9 mouse cellular contexts compared by ENCODE assay signal in the genomic region with DNA sequence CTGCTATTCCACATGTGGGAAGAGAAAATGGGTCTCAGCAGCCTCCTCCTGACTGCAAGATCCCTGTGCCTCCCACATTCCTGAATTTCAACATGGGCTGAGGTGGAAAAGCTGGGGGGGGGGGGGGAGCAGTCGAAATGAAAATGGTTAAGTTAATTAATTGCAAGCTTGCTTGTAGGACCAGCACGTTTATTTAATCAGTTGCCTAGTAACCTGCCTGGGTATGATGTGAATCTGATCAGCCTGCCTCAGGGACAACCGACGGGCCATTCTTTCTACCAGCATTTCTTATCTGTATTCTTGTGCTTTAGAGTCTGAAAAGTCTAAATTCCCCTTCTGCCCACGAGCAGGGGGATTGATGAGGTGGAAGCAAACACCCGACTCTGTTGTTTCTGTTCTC.
DNase-seq lines count a peak whose midpoint lies in the region; ATAC-seq lines count a peak whose summit lies in the region.
"Had no signal": no experiment of that assay in that cellular context is flagged by ENCODE, and none has a peak within 500 bp of the region (broad histone marks: within the 10 kb centered on the region; RNA-seq: fewer than 3 reads in every experiment).

No protein-coding gene starts in this region.

- peak; percentile 14 for DNase-seq in kidney, adult 18-20 months
- DNase-seq in kidney, postnatal 10 days: no peak
- no peak for DNase-seq in layer of hippocampus, adult 8-10 months (ENCODE audit: low spot score in 2 of 2)
- no peak for DNase-seq in left cerebral cortex, adult 8-10 months (ENCODE audit: low spot score in 2 of 2)

- WGBS in forebrain, embryonic 12.5 days: 2% methylated on average over 6 of the region's 6 CpGs
- WGBS in kidney, embryonic 16.5 days: 10% methylated on average over 6 of the region's 6 CpGs
- WGBS in neural tube, embryonic 12.5 days: 15% methylated on average over 6 of the region's 6 CpGs

- H3K9ac ChIP-seq in forebrain, embryonic 12.5 days: no peak overlapping the region
- H3K9ac ChIP-seq in kidney, embryonic 16.5 days (replicated peaks; ENCODE audit: low read length): no peak overlapping the region
- no peak overlapping the region for H3K9ac ChIP-seq in neural tube, embryonic 12.5 days

- H3K36me3 ChIP-seq in forebrain, embryonic 12.5 days (replicated peaks): no peaks in the 10 kb centered on the region
- no peaks in the 10 kb centered on the region for H3K36me3 ChIP-seq in kidney, embryonic 16.5 days (ENCODE audit: insufficient read depth, low read length)
- H3K36me3 ChIP-seq in neural tube, embryonic 12.5 days: no peaks in the 10 kb centered on the region

- ATAC-seq in forebrain, embryonic 12.5 days (ENCODE audit: low FRiP score): no peak; the same call in 1 of the 2 replicates
- peak; percentile 51; the same call in 1 of the 2 replicates for ATAC-seq in kidney, embryonic 16.5 days (ENCODE audit: low FRiP score, low TSS enrichment)
- ATAC-seq in neural tube, embryonic 12.5 days (ENCODE audit: low FRiP score, low read depth): no peak
- ATAC-seq in cerebellum, adult (ENCODE audit: insufficient number of reproducible peaks, low FRiP score, low TSS enrichment): no peak

- no peak overlapping the region for H3K4me3 ChIP-seq in forebrain, embryonic 12.5 days (replicated peaks)
- H3K4me3 ChIP-seq in kidney, embryonic 16.5 days (ENCODE audit: low read length): no peak overlapping the region
- no peak overlapping the region for H3K4me3 ChIP-seq in neural tube, embryonic 12.5 days
- H3K4me3 ChIP-seq: erythroblast, embryonic 14.5 days had no signal

- no peak overlapping the region; the same call in 1 of the 2 replicates for H3K27ac ChIP-seq in forebrain, embryonic 12.5 days
- H3K27ac ChIP-seq in kidney, embryonic 16.5 days (ENCODE audit: low read length): 0 out of 2 replicates have a peak overlapping the region, but pooled peaks have one; percentile 2
- H3K27ac ChIP-seq in neural tube, embryonic 12.5 days: no peak overlapping the region

- H3K4me1 ChIP-seq in forebrain, embryonic 12.5 days: peaks cover 21% of the 10 kb centered on the region
- peaks cover 24% of the 10 kb centered on the region for H3K4me1 ChIP-seq in kidney, embryonic 16.5 days (ENCODE audit: insufficient read depth, low read length)
- peaks cover 12% of the 10 kb centered on the region for H3K4me1 ChIP-seq in neural tube, embryonic 12.5 days

- peak overlapping the region; percentile 24; the same call in 1 of the 2 replicates for H3K4me2 ChIP-seq in forebrain, embryonic 12.5 days
- H3K4me2 ChIP-seq in kidney, embryonic 16.5 days (replicated peaks; ENCODE audit: low read depth, low read length): peak overlapping the region; percentile 29
- H3K4me2 ChIP-seq in neural tube, embryonic 12.5 days (replicated peaks): 0 out of 2 replicates have a peak overlapping the region, but pooled peaks have one; percentile 1

- no peaks in the 10 kb centered on the region for H3K9me3 ChIP-seq in forebrain, embryonic 12.5 days
- H3K9me3 ChIP-seq in kidney, embryonic 16.5 days (ENCODE audit: low read length): no peaks in the 10 kb centered on the region
- no peaks in the 10 kb centered on the region for H3K9me3 ChIP-seq in neural tube, embryonic 12.5 days

- H3K27me3 ChIP-seq in forebrain, embryonic 12.5 days: no peaks in the 10 kb centered on the region
- no peaks in the 10 kb centered on the region for H3K27me3 ChIP-seq in kidney, embryonic 16.5 days (ENCODE audit: insufficient read depth, low read length)
- no peaks in the 10 kb centered on the region for H3K27me3 ChIP-seq in neural tube, embryonic 12.5 days (replicated peaks)
